Mouse (Mus musculus) embryonic facial prominence, embryonic 15.5 days (tissue): ENCODE data around the gene Rrp9. TPM values are rescaled to one million over a fixed set of nuclear protein-coding genes. Genes with fewer than 3 reads are reported as not detected.
A peak's percentile ranks its signal among the peaks of the same experiment; 100 is the strongest.

Source experiments
- ATAC-seq: fragments of 200-750 bp; cut with Nextera tagmentation; 2 replicates; pipeline ENCODE4 v1.8.0; 2017; ENCODE audit warnings: low read depth, moderate TSS enrichment; ENCODE audit not compliant: insufficient number of reproducible peaks, low FRiP score, low TSS enrichment
- H3K27ac ChIP-seq: fragments of 300-500 bp; sonication (generic); replicated peaks from 2 replicates; pipeline ENCODE4 v1.5.1; 2015; ENCODE audit warnings: mild to moderate bottlenecking, inconsistent platforms
- H3K27me3 ChIP-seq: fragments of 300-500 bp; sonication (generic); 2 replicates; pipeline ENCODE4 v1.6.1; 2015; ENCODE audit warnings: inconsistent platforms
- H3K36me3 ChIP-seq: fragments of 300-500 bp; sonication (generic); 2 replicates; pipeline ENCODE4 v1.6.1; 2015; ENCODE audit warnings: mild to moderate bottlenecking, inconsistent platforms
- H3K4me1 ChIP-seq: fragments of 300-500 bp; sonication (generic); 2 replicates; pipeline ENCODE4 v1.6.1; 2015; ENCODE audit warnings: inconsistent platforms
- H3K4me2 ChIP-seq: fragments of 300-500 bp; sonication (generic); replicated peaks from 2 replicates; pipeline ENCODE4 v1.6.1; 2015; ENCODE audit warnings: mild to moderate bottlenecking, inconsistent platforms
- H3K4me3 ChIP-seq: fragments of 300-500 bp; sonication (generic); replicated peaks from 2 replicates; pipeline ENCODE4 v1.5.1; 2015; ENCODE audit warnings: mild to moderate bottlenecking, inconsistent platforms
- H3K9ac ChIP-seq: fragments of 300-500 bp; sonication (generic); 2 replicates; pipeline ENCODE4 v1.6.1; 2015; ENCODE audit warnings: inconsistent platforms
- H3K9me3 ChIP-seq: fragments of 300-500 bp; sonication (generic); replicated peaks from 2 replicates; pipeline ENCODE4 v1.6.1; 2016; ENCODE audit warnings: inconsistent platforms
- WGBS: fragments of 180-500 bp; shearing (Covaris S2); methylation state at CpG from one replicate; pipeline ENCODE4 v1.1.7; 2015; 5-methylcytosine and 5-hydroxymethylcytosine counted together
- polyA plus RNA-seq: library from polyadenylated mRNA; unstranded; fragments of >200 nt; fragmentation: Nextera tagmentation; extraction: Ambion mirVana; gene quantifications from 2 replicates; pipeline ENCODE4 v1.2.1, GENCODE M21; 2015

The Rrp9 gene
- 44.2 and 44.9 TPM in 2 replicates for polyA plus RNA-seq

DNA sequence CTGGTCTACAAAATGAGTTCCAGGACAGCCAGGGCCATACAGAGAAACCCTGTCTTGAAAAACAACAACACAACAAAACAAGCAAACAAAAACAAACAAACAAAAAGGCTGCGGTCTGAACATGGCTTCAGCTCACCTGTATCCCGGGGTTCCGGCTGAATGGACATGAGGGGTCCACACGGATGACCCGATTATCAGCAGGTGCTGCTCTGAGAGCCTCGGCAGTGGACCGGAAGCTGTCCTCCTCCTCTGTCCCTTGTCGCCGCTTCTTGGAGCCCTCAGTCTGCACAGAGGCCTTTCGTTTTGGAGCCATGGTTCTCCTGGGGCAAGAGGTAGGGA is at the start of gene Rrp9:
Gene Rrp9, plus strand, starts transcription at position 301 of the 339 bp plus-strand sequence.
- Histone ChIP-seq H3K27ac (peak within 1 kb of the TSS; percentile 88), H3K4me2 (peak within 1 kb of the TSS; percentile 88), H3K36me3 (peaks cover 13% of the 10 kb centered on the region), H3K9me3 (no peaks in the 10 kb centered on the region), H3K4me3 (peak within 1 kb of the TSS; percentile 81), H3K27me3 (no peaks in the 10 kb centered on the region), H3K9ac (0 out of 2 replicates have a peak within 1 kb of the TSS, but pooled peaks have one; percentile 3), H3K4me1 (peaks cover 56% of the 10 kb centered on the region)
- ATAC-seq: no peak
- 79% methylated on average over 10 of the region's 10 CpGs for WGBS

DNA sequence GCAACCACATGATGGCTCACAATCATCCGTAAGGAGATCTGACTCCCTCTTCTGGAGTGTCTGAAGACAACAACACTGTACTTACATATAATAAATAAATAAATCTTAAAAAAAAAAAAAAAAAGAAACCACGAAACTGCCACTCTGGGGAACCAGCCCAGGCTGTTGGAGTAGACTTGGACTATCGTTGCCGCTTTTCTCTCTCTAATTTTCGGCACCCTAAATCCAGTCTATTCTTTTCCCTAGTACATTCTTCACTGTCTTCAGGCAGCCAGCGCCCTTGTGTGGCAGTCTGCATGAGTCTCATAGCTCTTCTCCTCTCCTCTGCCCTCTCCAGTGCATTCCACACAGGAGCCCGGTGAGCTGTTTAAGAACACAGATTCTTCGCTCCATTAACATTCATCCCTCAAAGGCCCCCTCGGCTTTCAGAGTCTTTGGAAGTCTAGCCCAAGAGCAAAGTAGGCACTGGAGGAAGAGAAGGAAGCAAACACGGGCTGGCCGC is 47.0 kb upstream of the Rrp9 start:
- H3K27ac ChIP-seq: peak overlapping the region; percentile 98
- H3K9ac ChIP-seq: peak overlapping the region; percentile 44; the same call in 1 of the 2 replicates
- no peaks in the 10 kb centered on the region for H3K27me3 ChIP-seq
- peak overlapping the region; percentile 68 for H3K4me2 ChIP-seq
- no peaks in the 10 kb centered on the region for H3K9me3 ChIP-seq
- H3K4me3 ChIP-seq: peak overlapping the region; percentile 62
- H3K4me1 ChIP-seq: peaks cover 12% of the 10 kb centered on the region
- 13% methylated on average over 11 of the region's 11 CpGs for WGBS
- peak; percentile 27 for ATAC-seq
- peaks cover 32% of the 10 kb centered on the region for H3K36me3 ChIP-seq

DNA sequence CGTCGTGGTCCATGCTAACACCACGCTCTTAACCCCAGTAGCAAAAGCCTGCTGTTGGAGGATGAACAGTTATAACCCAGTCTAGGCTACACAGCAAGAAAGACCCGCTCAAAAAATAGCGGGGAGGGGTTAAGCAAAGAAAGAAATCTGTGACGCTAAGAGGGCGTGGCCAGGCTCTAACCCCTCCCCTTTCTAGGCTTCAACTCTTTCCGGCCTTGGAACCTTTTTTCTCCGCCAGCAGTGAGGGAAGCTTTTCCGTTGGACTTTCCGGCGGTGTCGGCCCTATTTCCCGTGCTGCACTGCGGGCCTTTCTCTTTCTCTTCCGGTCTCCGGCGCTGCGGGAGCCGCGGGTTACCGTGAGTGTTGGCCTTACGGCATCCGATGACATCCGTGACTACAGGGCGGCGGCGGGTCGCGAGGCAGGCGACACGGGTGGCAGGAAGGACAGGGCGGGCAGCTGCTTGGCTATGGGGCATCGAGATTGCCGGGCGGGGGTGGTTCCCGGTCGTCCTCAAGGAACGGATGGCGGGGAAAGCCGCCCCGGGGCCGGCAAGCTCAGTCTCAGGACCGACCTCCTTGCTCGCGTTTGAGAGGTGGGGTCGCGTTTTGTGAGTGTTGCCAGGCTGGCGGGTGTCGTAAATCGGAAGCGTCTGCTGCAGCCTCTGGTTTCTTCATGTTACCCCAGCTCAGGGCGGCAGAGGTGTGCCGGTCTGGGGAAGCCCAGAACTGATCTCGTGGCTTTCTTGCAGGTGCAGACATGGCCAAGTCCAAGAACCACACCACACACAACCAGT is 46.3 kb upstream of the Rrp9 start, which contains the start of gene Rpl29:
Gene Rpl29, plus strand, starts transcription at position 234 of the 794 bp plus-strand sequence.
- Histone ChIP-seq H3K4me1 (peaks cover 12% of the 10 kb centered on the region), H3K27me3 (no peaks in the 10 kb centered on the region), H3K27ac (peak within 1 kb of the TSS; percentile 98), H3K36me3 (peaks cover 38% of the 10 kb centered on the region), H3K4me2 (peak within 1 kb of the TSS; percentile 68), H3K4me3 (peak within 1 kb of the TSS; percentile 62), H3K9ac (peak within 1 kb of the TSS; percentile 95), H3K9me3 (no peaks in the 10 kb centered on the region)
- ATAC-seq: peak; percentile 93
- WGBS: under 1% methylated on average over 55 of the region's 55 CpGs

DNA sequence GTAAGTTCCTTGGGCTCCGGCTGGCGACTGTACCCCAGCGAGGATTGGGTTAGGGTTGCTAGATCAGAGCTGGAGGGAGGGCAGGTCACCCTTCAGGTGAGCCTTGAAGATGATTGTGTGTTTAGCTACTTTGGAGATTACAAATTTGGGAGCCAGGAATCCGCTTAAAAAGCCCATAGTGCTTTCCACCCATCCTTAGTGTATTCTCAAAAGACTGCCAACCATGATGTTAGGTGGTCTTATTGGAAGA is 45.8 kb upstream of the Rrp9 start:
- no peak for ATAC-seq
- no peaks in the 10 kb centered on the region for H3K9me3 ChIP-seq
- peak overlapping the region; percentile 68 for H3K4me2 ChIP-seq
- H3K9ac ChIP-seq: peak overlapping the region; percentile 95
- H3K27ac ChIP-seq: peak overlapping the region; percentile 98
- 4% methylated on average over 4 of the region's 4 CpGs for WGBS
- H3K4me3 ChIP-seq: peak overlapping the region; percentile 62
- H3K36me3 ChIP-seq: peaks cover 41% of the 10 kb centered on the region
- H3K4me1 ChIP-seq: peaks cover 12% of the 10 kb centered on the region
- no peaks in the 10 kb centered on the region for H3K27me3 ChIP-seq

DNA sequence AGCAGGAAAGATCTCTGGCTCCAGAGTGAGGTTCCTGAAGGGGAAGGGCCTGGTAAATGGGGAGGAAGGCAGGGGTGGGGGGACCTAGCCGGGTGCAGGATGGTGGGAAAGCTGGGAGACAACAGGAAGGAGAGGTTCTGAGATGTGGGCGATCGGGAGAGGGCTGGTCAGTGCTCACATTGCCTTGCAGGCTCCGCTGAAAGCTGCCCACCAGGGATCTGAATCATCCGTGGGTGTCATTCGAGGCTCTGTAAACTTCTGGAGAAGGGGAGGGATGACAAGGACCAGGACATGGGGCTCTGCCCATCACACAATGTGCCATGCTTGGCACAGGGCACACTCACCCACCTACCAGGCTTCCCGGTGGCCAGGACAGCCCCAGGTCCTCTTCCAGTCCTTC is 42.4 kb upstream of the Rrp9 start:
- no peak for ATAC-seq
- WGBS: 70% methylated on average over 7 of the region's 7 CpGs
- Histone ChIP-seq H3K4me1 (peaks cover 25% of the 10 kb centered on the region), H3K27me3 (no peaks in the 10 kb centered on the region), H3K9me3 (no peaks in the 10 kb centered on the region), H3K9ac (no peak overlapping the region), H3K36me3 (peaks cover 43% of the 10 kb centered on the region), H3K27ac (0 out of 2 replicates have a peak overlapping the region, but pooled peaks have one; percentile 8), H3K4me3 (no peak overlapping the region), H3K4me2 (no peak overlapping the region)

DNA sequence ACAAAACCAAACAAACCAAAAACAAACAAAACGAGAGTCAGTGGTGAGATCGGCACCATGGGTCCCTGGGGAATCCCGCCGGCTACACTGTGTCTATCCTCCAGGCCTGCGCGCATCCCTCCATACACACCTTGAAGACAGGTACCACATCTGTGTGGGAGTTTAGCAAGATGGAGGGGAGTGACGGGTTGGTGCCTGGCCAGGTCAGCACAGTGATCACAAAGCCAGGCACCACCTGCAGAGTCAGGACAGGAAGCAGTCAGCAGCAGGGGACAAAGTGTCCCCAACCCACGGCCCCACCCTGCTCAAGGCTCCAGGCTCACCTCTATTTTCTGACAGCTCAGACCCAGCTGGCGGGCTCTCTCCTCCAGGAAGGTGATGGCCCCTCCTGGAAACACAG is 39.2 kb upstream of the Rrp9 start:
- H3K9me3 ChIP-seq: no peaks in the 10 kb centered on the region
- peaks cover 19% of the 10 kb centered on the region for H3K4me1 ChIP-seq
- no peaks in the 10 kb centered on the region for H3K27me3 ChIP-seq
- WGBS: 72% methylated on average over 9 of the region's 9 CpGs
- no peak overlapping the region for H3K4me2 ChIP-seq
- H3K9ac ChIP-seq: no peak overlapping the region
- H3K4me3 ChIP-seq: no peak overlapping the region
- peaks cover 40% of the 10 kb centered on the region for H3K36me3 ChIP-seq
- no peak for ATAC-seq
- H3K27ac ChIP-seq: no peak overlapping the region

DNA sequence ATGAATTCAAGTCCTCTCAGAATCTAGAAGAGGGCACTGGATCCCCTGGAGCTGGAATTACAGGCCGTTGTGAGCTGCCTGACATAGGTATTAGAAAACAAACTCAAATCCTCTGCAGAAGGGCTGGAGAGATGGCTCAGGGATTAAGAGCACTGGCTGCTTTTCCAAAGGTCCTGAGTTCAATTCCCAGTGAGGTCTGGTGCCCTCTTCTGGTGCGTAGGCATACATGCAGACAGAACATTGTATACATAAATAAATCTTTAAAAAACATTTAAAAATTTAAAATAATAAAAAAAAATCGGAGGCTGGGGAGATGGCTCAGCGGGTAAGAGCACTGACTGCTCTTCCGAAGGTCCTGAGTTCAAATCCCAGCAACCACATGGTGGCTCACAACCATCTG is 33.1 kb upstream of the Rrp9 start:
- no peak for ATAC-seq
- H3K4me1 ChIP-seq: peaks cover 31% of the 10 kb centered on the region
- 74% methylated on average over 5 of the region's 5 CpGs for WGBS
- H3K9ac ChIP-seq: no peak overlapping the region
- H3K9me3 ChIP-seq: no peaks in the 10 kb centered on the region
- no peak overlapping the region for H3K4me3 ChIP-seq
- H3K36me3 ChIP-seq: peaks cover 9% of the 10 kb centered on the region; the same call in 1 of the 2 replicates
- no peaks in the 10 kb centered on the region for H3K27me3 ChIP-seq
- H3K4me2 ChIP-seq: no peak overlapping the region
- H3K27ac ChIP-seq: no peak overlapping the region

DNA sequence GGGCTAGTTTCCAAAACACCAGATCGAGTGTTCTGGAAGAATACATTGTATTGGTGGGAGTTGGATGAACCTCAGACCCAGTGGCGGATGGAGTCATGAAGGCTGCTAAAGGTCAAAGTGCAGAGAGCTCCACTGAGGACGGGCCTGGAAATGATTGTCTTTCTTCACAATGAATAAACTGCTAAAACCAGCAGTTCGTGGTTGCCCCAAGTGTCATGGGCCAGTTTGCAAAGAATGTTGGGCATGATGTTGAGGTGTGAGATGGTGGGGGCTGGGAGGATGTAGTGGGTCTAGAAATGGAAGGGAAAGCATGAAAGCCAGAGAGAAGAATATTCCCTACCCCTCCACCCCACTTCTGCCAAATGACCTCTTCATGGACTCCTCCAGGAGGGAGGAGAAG is 30.9 kb upstream of the Rrp9 start:
- Histone ChIP-seq H3K4me3 (no peak overlapping the region), H3K27ac (no peak overlapping the region), H3K4me1 (peaks cover 42% of the 10 kb centered on the region), H3K9me3 (no peaks in the 10 kb centered on the region), H3K27me3 (no peaks in the 10 kb centered on the region), H3K4me2 (no peak overlapping the region), H3K36me3 (peaks cover 9% of the 10 kb centered on the region; the same call in 1 of the 2 replicates), H3K9ac (no peak overlapping the region)
- ATAC-seq: no peak
- 63% methylated on average over 4 of the region's 4 CpGs for WGBS

DNA sequence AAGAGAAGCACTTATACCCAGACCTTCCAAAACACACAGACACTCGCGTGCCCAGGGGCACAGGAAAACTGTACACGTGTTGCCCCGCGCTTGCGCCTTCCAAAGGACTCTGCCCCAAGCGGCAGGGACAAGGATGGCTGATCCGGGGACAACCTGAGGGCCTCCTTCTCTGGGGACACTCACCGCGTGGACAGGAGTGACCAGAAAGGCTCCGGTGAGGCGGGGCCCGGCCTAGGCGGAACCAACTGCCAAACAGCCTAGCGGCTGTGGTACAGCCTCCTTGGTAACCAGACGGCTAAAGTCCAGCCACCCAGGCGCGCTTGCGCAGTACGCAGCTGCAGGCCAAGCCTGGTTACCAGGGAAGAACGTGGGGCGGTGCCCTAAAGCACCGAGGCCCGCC is 28.4 kb upstream of the Rrp9 start, which contains the start of the genes Abhd14b and Abhd14a:
Gene Abhd14b, plus strand, starts transcription at position 112 of the 400 bp plus-strand sequence.
Gene Abhd14a, minus strand, starts transcription at position 331 of the 400 bp plus-strand sequence.
- H3K4me1 ChIP-seq: peaks cover 67% of the 10 kb centered on the region
- no peaks in the 10 kb centered on the region for H3K9me3 ChIP-seq
- ATAC-seq: peak; percentile 89
- H3K4me2 ChIP-seq: peak within 1 kb of the TSS; percentile 78
- peak within 1 kb of the TSS; percentile 65 for H3K9ac ChIP-seq
- under 1% methylated on average over 24 of the region's 24 CpGs for WGBS
- no peaks in the 10 kb centered on the region for H3K36me3 ChIP-seq
- H3K27ac ChIP-seq: peak within 1 kb of the TSS; percentile 85
- no peaks in the 10 kb centered on the region for H3K27me3 ChIP-seq
- H3K4me3 ChIP-seq: peak within 1 kb of the TSS; percentile 67

DNA sequence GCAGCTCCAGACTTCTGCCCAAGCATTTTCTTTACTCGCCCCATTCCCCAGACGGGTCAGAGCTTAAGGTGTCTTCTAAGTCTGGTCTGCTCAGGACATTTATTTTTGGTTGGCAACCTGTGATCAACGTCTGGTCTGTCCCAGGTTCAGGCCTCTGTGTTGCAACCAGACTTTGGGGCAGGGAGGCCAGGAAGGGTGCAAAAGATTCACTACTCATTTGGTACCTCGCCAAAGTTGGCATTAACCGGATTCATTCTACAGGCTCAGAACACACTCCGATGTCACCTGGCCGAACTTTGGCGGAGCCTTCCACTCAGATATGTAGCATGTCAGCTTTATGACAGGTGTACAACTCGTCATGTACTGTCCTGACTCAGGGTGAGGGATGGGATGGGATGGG is 27.8 kb upstream of the Rrp9 start:
- Histone ChIP-seq H3K27me3 (no peaks in the 10 kb centered on the region), H3K4me2 (peak overlapping the region; percentile 78), H3K4me1 (peaks cover 73% of the 10 kb centered on the region), H3K4me3 (peak overlapping the region; percentile 67), H3K36me3 (no peaks in the 10 kb centered on the region), H3K9me3 (no peaks in the 10 kb centered on the region), H3K27ac (peak overlapping the region; percentile 85), H3K9ac (no peak overlapping the region)
- 0 out of 2 replicates have a peak, but pooled peaks have one; percentile 2 for ATAC-seq
- WGBS: 30% methylated on average over 9 of the region's 9 CpGs

DNA sequence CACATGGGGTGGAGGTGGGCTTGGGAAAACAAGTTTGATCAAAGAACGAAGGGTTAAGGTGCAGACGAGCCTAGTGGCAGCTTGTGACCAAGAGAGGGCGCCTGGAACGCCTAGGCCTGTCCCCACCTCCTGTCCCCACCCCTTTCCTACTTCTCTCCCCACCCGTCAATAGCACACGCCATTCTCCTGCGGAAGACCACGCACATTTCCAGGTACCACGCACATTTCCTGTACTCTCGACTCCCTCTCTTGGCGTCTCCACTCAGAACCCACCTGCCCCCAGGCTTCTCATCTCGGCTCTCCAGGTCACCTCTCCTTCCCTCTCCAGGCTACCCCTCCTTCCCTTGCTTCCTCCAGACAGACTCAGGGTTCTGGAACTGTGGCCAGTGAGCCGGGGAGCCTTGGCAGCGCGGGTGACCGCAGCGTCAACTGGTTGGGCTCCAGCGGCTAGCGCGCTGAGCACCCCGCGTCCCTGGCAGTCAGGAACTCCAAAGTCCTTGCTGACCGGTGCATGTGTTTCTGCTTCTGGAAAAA is 27.2 kb upstream of the Rrp9 start:
- H3K9ac ChIP-seq: peak overlapping the region; percentile 65
- H3K4me2 ChIP-seq: peak overlapping the region; percentile 78
- peak overlapping the region; percentile 85 for H3K27ac ChIP-seq
- peak; percentile 50; the same call in 1 of the 2 replicates for ATAC-seq
- 1% methylated on average over 23 of the region's 23 CpGs for WGBS
- no peaks in the 10 kb centered on the region for H3K9me3 ChIP-seq
- H3K4me3 ChIP-seq: peak overlapping the region; percentile 67
- H3K4me1 ChIP-seq: peaks cover 78% of the 10 kb centered on the region
- no peaks in the 10 kb centered on the region for H3K27me3 ChIP-seq
- H3K36me3 ChIP-seq: no peaks in the 10 kb centered on the region
